Mouse (Mus musculus): ENCODE measurements around the gene Mbnl2.

DNA sequence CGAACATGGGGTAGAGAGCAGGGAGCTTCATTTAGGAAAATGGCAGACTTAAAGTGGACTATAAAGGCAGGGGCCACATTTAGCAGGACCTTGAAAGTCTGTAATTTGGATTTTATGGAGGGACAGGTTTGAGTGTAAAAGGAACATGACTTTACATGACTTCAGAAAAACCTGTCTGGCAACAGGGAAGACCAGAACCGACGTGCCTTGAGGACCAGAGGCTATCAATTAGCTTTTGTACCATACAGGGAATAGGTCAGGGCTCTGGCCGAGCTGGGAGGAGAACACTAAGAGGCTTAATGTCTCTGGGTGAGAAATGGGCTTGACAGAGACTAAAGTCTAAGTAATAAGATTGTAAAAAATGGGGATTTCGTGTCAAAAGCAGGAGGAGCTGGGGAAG is 1.7 kb upstream of the Mbnl2 start:
- TF ChIP-seq CTCF (conservative IDR thresholded peaks at IDR 0.05 in 1 of 2, IDR thresholded peaks at IDR 0.05 in 1 of 2; ENCODE audit: low read depth in 2 of 2, low read length in 2 of 2) (no peak), ZNF384 (IDR thresholded peaks at IDR 0.05; ENCODE audit: low read depth, low read length) (no peak), ZC3H11A (IDR thresholded peaks at IDR 0.05; ENCODE audit: low read depth, low read length) (no peak), POLR2A (IDR thresholded peaks at IDR 0.05; ENCODE audit: low read depth, low read length) (no peak), PAX5 (IDR thresholded peaks at IDR 0.05; ENCODE audit: low read length) (no peak), MAFK (IDR thresholded peaks at IDR 0.05; ENCODE audit: insufficient replicate concordance, low read length) (no peak), MYC (IDR thresholded peaks at IDR 0.05; ENCODE audit: low read depth, low read length) (no peak), ELF1 (IDR thresholded peaks at IDR 0.05; ENCODE audit: low read depth, low read length) (no peak), ZKSCAN1 (IDR thresholded peaks at IDR 0.05; ENCODE audit: borderline replicate concordance, low read depth, low read length) (no peak), USF2 (conservative IDR thresholded peaks at IDR 0.05; ENCODE audit: low read depth, low read length) (no peak), NELFE (IDR thresholded peaks at IDR 0.05; ENCODE audit: low read depth, low read length) (no peak), EP300 (IDR thresholded peaks at IDR 0.05; ENCODE audit: low read length) (no peak), MAZ (IDR thresholded peaks at IDR 0.05; ENCODE audit: low read depth, low read length) (no peak)

Measured in CH12.LX (cell line).